Mouse (Mus musculus): Measurements from ENCODE around the gene Arnt2. TPM values are rescaled to one million over a fixed set of nuclear protein-coding genes. Genes with fewer than 3 reads are reported as not detected.

The Arnt2 gene
- total and polyA plus RNA-seq, 3 experiments, result 0.05 TPM; not detected in 2

DNA sequence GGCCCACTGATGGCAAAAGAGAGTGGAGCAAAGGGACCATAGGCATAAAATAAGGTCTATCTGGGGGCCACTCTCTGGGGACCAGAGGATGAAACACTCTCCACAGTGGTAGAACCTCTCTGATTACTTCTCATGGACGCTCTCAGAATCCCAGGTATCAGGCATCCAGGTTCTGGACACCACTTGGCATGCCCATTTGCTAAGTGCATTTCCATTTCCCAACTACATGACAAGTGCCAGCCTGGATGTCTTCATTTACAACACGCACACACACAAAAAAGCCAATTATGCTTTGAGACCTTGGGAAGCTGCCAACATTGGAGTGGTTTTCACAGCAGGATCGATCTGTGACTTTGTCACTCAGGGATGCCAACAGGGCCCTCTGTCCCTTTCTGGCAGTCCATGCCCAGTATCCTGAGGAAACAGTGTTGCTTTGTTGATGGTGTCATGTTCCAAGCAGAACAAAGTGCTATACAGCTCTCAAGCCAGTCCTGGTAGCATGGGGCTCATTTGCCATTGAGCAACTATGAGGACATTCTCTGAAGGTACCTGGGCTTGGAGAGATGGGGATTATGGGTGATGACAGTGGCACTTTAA is 102.5 kb downstream of the Arnt2 start:
- ATAC-seq (ENCODE audit: extremely low read depth, insufficient number of reproducible peaks, low FRiP score, poor library complexity, severe bottlenecking) (no peak), DNase-seq (ENCODE audit: low spot score) (no peak)
- H3K9me3 ChIP-seq (replicated peaks), result no peaks in the 10 kb centered on the region
- H3K36me3 ChIP-seq (replicated peaks), result no peaks in the 10 kb centered on the region
- no peaks in the 10 kb centered on the region for H3K4me1 ChIP-seq (ENCODE audit: insufficient read depth, low read depth, low read length)
- TF ChIP-seq GATA1 (IDR thresholded peaks at IDR 0.05; ENCODE audit: borderline replicate concordance, low read length), result no peak
- TF ChIP-seq CTCF (IDR thresholded peaks at IDR 0.05; ENCODE audit: low read depth, low read length), result no peak
- TF ChIP-seq POLR2AphosphoS5 (IDR thresholded peaks at IDR 0.05; ENCODE audit: insufficient replicate concordance, low read depth, low read length), result no peak
- no peak for TF ChIP-seq GATA2 (IDR thresholded peaks at IDR 0.05; ENCODE audit: borderline replicate concordance, low read depth, low read length)
- TF ChIP-seq TAL1 (conservative IDR thresholded peaks at IDR 0.05; ENCODE audit: low read depth, low read length), result no peak
- no peak overlapping the region for H3K4me3 ChIP-seq (ENCODE audit: low read depth, low read length)
- H3K27me3 ChIP-seq (ENCODE audit: insufficient read depth, low read length), result 0 out of 2 replicates have a peak, but pooled peaks cover 7% of the 10 kb centered on the region

DNA sequence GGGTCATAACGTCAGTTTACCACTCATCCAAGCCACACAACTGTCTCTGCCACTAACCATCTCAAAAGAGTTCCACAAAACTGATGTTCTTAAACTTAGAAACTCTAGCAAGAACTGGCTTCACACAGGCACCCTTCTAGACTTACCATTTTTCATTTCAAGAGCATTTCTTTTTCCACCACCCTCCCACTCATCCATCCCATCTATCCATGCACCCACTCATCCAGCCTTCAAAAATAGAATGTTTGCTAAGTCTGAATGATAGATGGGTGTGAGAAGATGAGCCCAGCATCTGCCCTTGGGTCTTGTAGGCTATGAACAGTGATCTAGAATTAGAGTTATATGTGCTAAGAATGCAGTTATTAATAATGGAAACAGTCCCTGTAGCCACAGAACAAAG is 109.7 kb downstream of the Arnt2 start:
- DNase-seq (ENCODE audit: low spot score) (no peak), ATAC-seq (ENCODE audit: extremely low read depth, insufficient number of reproducible peaks, low FRiP score, poor library complexity, severe bottlenecking) (no peak)
- no peak overlapping the region for H3K4me3 ChIP-seq (ENCODE audit: low read depth, low read length)
- TF ChIP-seq TAL1 (conservative IDR thresholded peaks at IDR 0.05; ENCODE audit: low read depth, low read length) (no peak), POLR2AphosphoS5 (IDR thresholded peaks at IDR 0.05; ENCODE audit: insufficient replicate concordance, low read depth, low read length) (no peak), CTCF (IDR thresholded peaks at IDR 0.05; ENCODE audit: low read depth, low read length) (no peak), GATA1 (IDR thresholded peaks at IDR 0.05; ENCODE audit: borderline replicate concordance, low read length) (no peak), GATA2 (IDR thresholded peaks at IDR 0.05; ENCODE audit: borderline replicate concordance, low read depth, low read length) (no peak)
- no peaks in the 10 kb centered on the region for H3K36me3 ChIP-seq (replicated peaks)
- no peaks in the 10 kb centered on the region for H3K27me3 ChIP-seq (ENCODE audit: insufficient read depth, low read length)
- H3K4me1 ChIP-seq (ENCODE audit: insufficient read depth, low read depth, low read length), result no peaks in the 10 kb centered on the region
- no peaks in the 10 kb centered on the region for H3K9me3 ChIP-seq (replicated peaks)

DNA sequence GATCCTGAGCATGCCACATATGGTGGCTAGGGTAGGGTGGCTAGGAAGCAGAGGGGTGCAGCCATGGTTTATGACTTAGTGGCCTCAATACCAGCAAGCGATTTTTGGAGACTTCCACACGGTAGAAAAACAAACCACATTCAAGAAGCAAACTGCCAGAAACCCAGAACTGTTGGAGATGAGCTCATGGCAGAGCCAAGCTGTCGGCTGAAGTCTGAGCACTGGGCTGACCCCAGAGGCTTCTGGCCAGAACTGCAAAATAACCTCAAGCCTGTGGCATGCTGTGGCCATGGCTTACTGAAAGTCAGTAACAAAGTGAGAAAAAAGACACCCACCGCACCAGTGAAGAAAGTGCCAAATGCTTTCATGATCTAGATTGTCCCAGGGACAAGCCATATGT is 110.4 kb downstream of the Arnt2 start:
- no peak for TF ChIP-seq POLR2AphosphoS5 (IDR thresholded peaks at IDR 0.05; ENCODE audit: insufficient replicate concordance, low read depth, low read length)
- no peaks in the 10 kb centered on the region for H3K9me3 ChIP-seq (replicated peaks)
- DNase-seq (ENCODE audit: low spot score) (no peak), ATAC-seq (ENCODE audit: extremely low read depth, insufficient number of reproducible peaks, low FRiP score, poor library complexity, severe bottlenecking) (no peak)
- H3K27me3 ChIP-seq (ENCODE audit: insufficient read depth, low read length), result no peaks in the 10 kb centered on the region
- no peaks in the 10 kb centered on the region for H3K4me1 ChIP-seq (ENCODE audit: insufficient read depth, low read depth, low read length)
- H3K36me3 ChIP-seq (replicated peaks), result no peaks in the 10 kb centered on the region
- no peak overlapping the region for H3K4me3 ChIP-seq (ENCODE audit: low read depth, low read length)

DNA sequence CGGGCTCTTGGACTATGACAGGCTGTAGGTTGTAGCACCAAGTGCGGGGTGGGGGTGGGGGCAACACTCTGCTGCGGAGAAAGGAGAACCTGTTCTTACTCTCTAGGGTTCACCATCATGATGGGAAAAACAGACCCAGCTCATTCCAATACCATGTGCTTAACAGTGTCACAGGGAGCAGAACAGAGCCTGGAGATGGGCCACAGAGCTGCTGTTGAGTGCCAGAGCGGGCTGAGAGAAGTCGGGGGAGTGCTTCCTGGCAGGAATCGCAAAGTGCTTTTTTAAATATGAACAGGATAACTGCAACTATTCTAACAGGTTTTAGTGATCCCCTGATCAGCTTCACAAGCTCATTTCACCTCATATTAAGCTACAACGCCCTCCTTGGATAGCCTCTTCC is 116.9 kb downstream of the Arnt2 start:
- DNase-seq (ENCODE audit: low spot score), result no peak
- H3K4me3 ChIP-seq (ENCODE audit: low read depth, low read length), result no peak overlapping the region
- ATAC-seq (ENCODE audit: extremely low read depth, insufficient number of reproducible peaks, low FRiP score, poor library complexity, severe bottlenecking), result no peak
- H3K9me3 ChIP-seq (replicated peaks), result no peaks in the 10 kb centered on the region
- no peaks in the 10 kb centered on the region for H3K27me3 ChIP-seq (ENCODE audit: insufficient read depth, low read length)
- no peak for TF ChIP-seq CTCF (IDR thresholded peaks at IDR 0.05; ENCODE audit: low read depth, low read length)
- TF ChIP-seq TAL1 (conservative IDR thresholded peaks at IDR 0.05; ENCODE audit: low read depth, low read length), result no peak
- no peak for TF ChIP-seq POLR2AphosphoS5 (IDR thresholded peaks at IDR 0.05; ENCODE audit: insufficient replicate concordance, low read depth, low read length)
- TF ChIP-seq GATA1 (IDR thresholded peaks at IDR 0.05; ENCODE audit: borderline replicate concordance, low read length), result no peak
- no peak for TF ChIP-seq GATA2 (IDR thresholded peaks at IDR 0.05; ENCODE audit: borderline replicate concordance, low read depth, low read length)
- no peaks in the 10 kb centered on the region for H3K36me3 ChIP-seq (replicated peaks)
- H3K4me1 ChIP-seq (ENCODE audit: insufficient read depth, low read depth, low read length), result no peaks in the 10 kb centered on the region

DNA sequence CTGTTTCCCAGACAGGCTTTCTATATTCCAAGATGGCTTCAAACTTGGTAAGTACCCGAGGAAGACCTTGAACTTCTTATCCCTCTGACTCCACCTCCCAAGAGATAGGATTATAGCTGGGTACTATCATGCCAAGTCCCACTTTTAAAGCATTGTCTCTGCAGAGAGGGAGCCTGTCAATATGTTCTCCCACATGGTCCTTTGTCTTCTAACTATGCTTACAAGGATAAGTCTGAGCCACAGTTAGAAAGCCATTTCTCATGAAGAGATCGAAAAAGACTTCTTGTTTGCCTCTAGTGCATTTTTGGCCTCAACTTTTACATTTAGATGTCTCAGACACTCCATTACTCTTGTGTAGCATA is 122.8 kb downstream of the Arnt2 start:
- Histone ChIP-seq H3K4me1 (ENCODE audit: insufficient read depth, low read depth, low read length) (no peaks in the 10 kb centered on the region), H3K9me3 (replicated peaks) (no peaks in the 10 kb centered on the region), H3K27me3 (ENCODE audit: insufficient read depth, low read length) (peaks cover 8% of the 10 kb centered on the region; the same call in 1 of the 2 replicates), H3K36me3 (replicated peaks) (no peaks in the 10 kb centered on the region), H3K4me3 (ENCODE audit: low read depth, low read length) (no peak overlapping the region)
- no peak for DNase-seq (ENCODE audit: low spot score)
- TF ChIP-seq CTCF (IDR thresholded peaks at IDR 0.05; ENCODE audit: low read depth, low read length), result no peak
- TF ChIP-seq POLR2AphosphoS5 (IDR thresholded peaks at IDR 0.05; ENCODE audit: insufficient replicate concordance, low read depth, low read length), result no peak
- no peak for TF ChIP-seq GATA2 (IDR thresholded peaks at IDR 0.05; ENCODE audit: borderline replicate concordance, low read depth, low read length)
- no peak for TF ChIP-seq GATA1 (IDR thresholded peaks at IDR 0.05; ENCODE audit: borderline replicate concordance, low read length)
- TF ChIP-seq TAL1 (conservative IDR thresholded peaks at IDR 0.05; ENCODE audit: low read depth, low read length), result no peak
- no peak for ATAC-seq (ENCODE audit: extremely low read depth, insufficient number of reproducible peaks, low FRiP score, poor library complexity, severe bottlenecking)

DNA sequence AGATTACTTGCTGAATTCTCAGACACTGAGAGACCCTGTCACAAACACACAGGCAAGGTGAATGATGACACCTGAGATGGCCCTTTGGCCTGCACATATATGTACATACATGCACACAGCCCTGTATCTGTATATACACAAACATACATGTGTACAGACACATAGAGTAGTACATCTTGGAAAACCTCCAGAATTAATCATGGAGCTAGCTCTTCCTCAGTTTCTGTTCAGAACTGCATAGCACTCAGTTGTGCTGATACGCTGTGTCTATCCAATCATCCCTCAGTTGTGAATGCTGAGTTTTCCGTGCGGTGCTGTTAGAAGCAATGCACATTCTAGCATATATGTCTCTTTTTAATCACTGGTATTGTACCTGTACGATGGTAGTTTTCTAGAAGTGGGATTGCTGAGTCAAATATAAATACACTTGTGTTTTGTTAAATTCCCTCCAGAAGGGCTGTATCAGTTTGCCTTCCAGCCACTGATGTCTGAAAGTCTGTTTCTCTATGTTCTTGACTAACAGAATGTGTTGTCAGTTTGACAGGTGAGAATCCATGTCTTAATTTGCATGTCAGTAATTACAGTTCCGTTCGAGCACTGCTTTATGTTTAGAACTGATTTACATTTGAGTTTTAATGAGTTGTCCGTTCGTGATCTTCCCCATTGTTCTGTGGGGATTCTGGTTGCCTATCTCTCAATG is 123.3 kb downstream of the Arnt2 start:
- H3K4me3 ChIP-seq (ENCODE audit: low read depth, low read length), result no peak overlapping the region
- H3K36me3 ChIP-seq (replicated peaks), result no peaks in the 10 kb centered on the region
- TF ChIP-seq POLR2AphosphoS5 (IDR thresholded peaks at IDR 0.05; ENCODE audit: insufficient replicate concordance, low read depth, low read length), result no peak
- no peak for TF ChIP-seq CTCF (IDR thresholded peaks at IDR 0.05; ENCODE audit: low read depth, low read length)
- no peak for TF ChIP-seq GATA1 (IDR thresholded peaks at IDR 0.05; ENCODE audit: borderline replicate concordance, low read length)
- TF ChIP-seq GATA2 (IDR thresholded peaks at IDR 0.05; ENCODE audit: borderline replicate concordance, low read depth, low read length), result no peak
- no peak for TF ChIP-seq TAL1 (conservative IDR thresholded peaks at IDR 0.05; ENCODE audit: low read depth, low read length)
- DNase-seq (ENCODE audit: low spot score), result no peak
- peaks cover 10% of the 10 kb centered on the region; the same call in 1 of the 2 replicates for H3K27me3 ChIP-seq (ENCODE audit: insufficient read depth, low read length)
- no peaks in the 10 kb centered on the region for H3K4me1 ChIP-seq (ENCODE audit: insufficient read depth, low read depth, low read length)
- H3K9me3 ChIP-seq (replicated peaks), result no peaks in the 10 kb centered on the region
- ATAC-seq (ENCODE audit: extremely low read depth, insufficient number of reproducible peaks, low FRiP score, poor library complexity, severe bottlenecking), result no peak

All from G1E (cell line).